Mouse (Mus musculus) spleen, postnatal 36 days (tissue): ENCODE data around the gene Gm10570.

Experiments
- DNase-seq, 2 experiments: peaks; one replicate each; pipeline ENCODE4 v3.0.0; 2022; ENCODE audit warnings: low spot score in 2 of 2, mixed read lengths in 1 of 2

Gm10570 gene

DNA sequence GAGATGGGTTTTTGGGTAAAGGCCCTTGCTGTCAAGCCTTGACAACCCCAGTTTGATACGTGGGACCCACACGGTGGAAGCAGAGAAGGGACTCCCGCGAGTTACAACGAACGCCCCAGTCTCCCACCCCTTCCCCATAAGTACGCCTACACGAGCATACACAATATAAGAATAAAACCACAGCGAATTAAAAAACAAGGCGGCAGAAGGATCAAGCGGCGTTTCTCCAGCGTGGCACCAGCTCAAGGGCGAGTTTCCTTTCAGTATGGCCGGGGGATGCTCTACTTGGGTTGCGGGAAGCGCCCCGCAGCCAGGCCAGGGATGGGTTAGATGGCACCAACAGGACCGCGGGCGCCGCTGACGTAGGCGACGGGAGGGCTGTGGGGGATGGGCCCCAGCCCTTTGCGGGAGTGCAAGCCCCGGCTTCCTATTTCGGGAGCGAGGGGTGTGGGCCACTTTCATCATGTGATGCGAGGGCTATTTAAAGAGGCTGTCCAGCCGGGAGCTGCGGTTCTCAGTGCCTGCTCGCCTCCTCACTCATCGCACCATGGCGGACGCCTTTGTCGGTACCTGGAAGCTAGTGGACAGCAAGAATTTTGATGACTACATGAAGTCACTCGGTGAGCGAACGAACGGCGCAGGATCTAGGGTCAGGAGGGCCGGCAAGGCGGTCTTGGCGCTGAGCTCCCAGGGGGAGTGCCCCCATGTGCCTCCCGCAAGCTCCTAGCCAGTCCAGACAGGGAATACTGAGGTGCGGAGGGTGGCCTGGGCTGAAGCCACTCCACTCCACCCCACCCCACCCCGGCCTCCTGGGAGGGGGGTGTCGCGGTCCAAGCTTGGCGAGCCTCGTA, at the start of gene Gm10570, which contains the start of gene Fabp3:
Gene Gm10570, minus strand, starts transcription at position 444 of the 851 bp plus-strand sequence.
Gene Fabp3, plus strand, starts transcription at position 365 of the 851 bp plus-strand sequence.
- DNase-seq: no peak

DNA sequence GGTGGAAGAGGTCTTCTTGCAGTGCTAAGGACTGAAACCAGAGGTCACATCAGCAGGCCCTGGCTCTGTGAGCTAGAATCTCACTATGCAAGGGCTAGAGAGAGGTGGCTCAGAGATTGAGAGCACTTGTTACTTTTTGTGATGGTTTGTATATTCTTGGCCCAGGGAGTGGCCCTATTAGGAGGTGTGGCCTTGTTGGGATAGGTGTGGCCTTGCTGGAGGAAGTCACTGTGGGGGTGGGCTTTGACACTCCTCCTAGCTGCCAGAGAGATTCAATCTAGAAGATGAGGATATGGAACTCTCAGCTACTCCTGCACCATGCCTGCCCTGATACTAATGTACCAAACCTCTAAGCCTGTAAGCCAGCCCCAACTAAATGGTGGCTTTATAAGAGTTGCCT, 49.5 kb upstream of the Gm10570 start:
- no peak for DNase-seq

DNA sequence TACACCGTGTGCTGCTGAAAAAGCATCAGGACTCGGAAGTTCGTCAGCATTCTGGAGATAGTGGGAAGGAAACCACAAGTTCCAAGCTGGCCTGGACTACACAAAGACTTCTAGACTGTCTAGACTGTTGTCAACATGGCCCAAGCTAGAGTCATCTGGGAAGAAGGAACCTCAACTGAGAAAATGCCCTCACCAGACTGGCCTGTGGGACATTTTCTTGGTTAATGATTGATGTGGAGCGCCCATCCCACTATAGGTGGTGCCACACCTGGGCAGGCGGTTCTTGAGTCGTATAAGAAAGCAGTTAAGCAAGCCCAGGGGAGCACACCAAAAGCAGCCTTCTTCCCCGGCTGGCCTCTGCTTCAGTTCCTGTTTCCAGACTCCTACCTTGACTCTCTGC, 44.1 kb upstream of the Gm10570 start:
- DNase-seq: no peak

DNA sequence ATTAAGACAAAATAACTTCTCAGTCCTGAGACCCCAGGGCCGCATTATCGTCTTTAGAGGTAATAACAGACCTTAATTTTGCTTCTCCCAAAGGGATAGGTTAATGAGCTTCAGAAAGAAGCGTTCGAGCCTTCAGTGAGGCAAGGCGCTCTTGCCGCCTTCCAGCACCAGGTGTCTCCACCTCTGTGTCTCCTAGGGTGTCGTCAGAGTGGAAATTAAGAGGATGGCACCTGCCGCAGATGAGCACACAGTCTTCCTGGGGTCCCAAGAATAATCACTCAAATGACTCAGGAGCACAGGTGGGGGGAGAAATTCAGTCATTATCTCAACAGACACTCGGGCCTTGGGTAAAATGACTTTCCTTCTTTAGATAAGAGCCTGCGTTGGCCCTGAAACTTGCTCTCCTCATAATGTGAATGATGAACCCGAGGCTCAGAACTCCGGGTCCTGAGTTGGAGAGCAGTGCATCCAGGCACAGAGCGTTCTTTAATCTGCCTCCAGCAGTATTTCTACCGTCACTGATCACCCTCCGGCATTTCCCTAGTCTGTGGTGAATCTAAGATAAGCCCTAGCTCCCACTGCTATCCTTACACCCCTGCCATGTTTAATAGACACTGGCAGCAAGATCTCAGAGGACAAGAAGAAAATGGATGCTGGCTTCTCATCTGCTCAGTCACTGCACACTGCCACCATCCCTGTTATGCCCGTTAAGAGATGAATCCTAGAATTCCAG, 42.4 kb upstream of the Gm10570 start:
- DNase-seq: no peak

DNA sequence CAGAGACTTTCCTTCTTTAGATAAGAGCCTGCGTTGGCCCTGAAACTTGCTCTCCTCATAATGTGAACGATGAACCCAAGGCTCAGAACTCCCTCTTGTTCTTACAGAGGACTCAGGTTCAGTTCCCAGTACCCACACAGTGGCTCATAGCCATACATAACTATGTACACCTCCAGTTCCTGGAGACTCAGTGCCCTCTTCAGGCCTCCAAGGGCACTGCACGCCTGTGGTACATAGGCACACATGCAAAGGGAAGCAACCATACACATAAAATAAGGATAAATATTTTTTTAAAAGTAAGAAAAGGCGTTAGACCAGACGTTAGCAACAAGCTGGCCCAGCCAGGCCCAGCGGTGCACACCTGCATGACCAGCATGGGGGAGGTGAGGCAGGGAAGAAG, 41.2 kb upstream of the Gm10570 start:
- DNase-seq: no peak

DNA sequence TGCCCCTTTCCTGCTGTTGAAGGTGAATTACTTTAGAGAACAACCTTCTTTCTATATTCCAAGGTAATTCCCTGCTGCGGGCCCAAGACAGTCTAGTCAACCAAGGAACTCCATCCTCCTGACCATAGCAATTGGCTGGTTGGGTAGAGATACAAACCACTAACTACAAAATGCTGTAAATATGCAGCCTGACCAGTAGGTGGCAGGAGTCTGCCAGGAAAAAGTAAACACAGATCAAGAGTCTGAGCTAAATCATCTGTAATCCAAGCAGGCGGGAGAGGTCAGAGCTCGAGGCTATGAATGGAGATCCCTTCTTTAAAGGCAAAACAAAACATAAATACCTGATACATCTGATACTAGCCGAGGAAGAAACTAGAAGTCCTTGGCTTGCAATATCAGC, 33.2 kb upstream of the Gm10570 start:
- DNase-seq: peak; percentile 30 to 32

DNA sequence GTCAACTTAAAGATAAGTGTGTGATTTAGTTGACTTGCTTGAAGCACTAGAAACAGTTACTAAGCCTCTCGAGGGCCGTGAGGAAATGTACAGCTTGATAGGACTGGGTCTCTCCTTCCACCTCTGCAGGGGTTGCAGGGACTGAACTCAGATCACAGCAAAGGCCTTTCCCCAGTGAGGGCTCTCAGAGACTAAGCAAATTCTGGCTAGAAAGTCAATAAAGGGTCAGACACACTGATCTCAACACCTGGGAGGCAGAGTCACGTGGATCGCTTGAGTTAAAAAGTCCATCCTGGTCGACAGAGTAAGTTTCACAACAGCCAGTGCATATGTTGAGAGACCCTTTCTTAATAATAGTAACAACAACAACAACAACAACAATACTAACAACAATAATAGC, 27.4 kb upstream of the Gm10570 start:
- no peak for DNase-seq

DNA sequence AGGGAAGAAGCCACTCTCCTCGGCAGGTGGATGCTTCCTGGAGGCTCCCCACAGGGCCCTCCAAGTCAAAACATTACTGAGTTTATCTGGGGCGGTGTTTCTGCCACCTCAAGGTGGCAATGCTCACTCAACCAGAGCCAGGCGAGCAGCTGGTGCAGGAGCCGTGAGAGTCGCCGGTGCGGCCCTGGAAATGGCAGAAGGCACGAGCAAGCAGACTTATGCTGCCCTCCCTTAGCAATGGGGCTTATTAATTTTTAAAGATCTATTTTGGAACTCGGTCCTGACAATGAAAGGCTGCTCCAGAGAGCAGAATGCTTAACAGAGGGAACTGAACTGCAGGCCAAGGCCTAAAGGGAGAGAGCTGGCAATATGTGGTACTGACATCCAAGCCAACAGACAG, 18.9 kb upstream of the Gm10570 start:
- DNase-seq: no peak

DNA sequence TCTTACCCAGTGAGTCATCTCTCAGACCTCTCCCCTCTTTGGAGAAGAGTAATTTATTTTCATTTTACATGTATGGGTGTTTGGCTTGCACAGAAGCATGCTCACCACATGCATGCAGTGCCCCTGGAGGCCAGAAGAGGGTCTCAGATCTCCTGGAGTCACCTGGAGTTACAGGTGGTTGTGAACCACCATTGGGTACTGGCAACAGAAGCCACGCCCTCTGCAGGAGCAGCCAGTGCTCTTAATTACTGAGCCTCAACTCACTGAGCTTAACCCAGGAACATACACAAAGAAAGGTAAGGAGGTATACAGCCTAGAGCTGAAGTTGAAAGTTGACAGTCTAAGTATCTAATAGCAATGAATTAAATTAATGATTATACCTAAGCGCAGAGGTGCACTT, 17.0 kb upstream of the Gm10570 start:
- DNase-seq: no peak

DNA sequence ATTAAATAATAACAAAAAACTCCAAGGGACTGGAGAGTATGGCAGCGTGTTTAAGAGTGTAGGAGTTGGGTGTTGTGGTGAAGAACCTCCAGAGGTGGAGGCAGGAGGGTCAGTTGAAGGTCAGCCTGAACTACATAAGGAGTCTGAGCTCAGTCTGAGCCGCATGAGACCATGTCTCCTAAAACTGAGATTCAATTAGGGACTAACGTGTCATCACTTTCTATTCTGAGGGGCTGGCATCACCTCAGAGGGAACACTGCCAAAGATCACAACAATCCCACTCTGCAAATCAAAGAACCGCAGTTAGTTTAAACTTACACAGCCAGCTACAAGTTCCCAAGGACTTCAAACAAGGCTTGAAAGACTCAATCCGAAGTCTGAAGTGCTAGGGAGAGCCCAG, 15.1 kb upstream of the Gm10570 start:
- no peak for DNase-seq

DNA sequence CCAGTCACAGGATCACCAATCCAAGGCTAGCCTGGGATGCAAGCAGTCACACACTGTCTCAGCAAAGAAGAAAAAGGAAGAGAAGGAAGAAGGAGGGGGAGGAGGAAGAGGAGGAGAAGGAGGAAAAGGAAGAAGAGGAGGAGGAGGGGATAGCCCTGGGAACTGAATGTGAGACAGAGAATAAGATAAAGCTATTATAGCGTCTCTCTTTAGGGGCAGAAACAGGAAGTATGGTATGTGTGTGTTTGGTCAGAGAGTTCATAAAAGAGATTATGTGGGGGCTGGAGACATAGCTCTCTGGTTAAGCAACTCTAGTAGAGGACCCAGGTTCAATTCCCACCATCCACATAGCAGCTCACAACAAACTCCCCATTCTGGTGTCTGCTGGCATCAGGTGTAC, 14.7 kb upstream of the Gm10570 start:
- no peak for DNase-seq

DNA sequence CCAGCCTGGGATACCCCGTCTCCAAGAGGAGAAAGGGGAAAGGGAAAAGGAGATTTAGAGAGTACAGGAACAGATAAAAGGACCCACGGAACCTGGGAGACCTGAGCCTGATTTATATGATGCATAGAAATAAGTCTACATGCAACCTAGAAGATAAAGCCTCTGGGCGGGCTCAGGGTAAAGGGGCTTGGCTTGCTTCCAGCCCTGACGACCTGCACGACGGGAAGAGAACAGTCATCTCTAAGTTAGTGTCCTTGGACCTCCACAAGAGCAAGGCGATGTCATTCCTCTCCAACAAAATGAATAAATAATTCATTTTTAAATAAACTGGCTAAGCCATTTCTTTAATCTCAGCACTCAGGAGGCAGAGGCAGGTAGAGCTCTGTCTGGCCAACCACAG, 14.1 kb upstream of the Gm10570 start:
- DNase-seq: no peak

DNA sequence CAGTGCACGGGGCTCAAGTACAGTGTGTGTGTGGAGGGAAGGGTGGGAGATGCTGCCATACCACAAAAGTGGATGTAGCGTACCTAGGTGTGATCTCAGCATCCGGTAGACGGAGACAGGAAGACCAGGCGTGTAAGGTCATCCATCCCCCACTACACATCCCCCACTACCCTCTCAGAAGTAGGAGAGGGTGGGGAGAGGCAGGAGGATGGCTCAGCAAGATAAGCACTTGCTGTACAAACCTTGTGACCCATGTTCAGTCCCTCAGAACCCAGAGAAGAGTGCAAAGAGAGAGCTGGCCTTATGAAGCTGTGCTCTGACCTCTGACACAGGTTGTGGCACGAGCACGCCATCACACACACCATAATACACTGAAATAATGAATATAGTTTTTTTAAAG, 13.2 kb upstream of the Gm10570 start:
- DNase-seq: no peak

DNA sequence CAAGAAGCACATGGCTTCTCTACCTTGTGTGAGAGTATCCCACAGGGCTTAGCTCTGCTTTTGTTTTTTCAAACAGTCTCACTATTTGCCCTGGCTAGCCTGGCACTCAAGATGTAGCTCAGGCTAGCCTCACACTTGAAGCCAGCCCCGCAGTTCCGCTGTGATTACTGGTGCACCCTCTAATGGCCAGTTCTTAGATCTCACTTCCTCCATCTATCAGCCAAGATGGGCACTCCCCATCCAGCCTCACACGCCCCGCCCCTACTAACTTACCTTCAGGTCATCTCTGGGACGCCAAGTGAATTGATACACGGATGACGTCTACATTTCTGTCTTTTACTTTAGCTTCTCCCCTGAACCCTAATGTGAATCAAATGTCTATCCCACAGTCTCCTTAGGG, 11.1 kb upstream of the Gm10570 start:
- DNase-seq: no peak

DNA sequence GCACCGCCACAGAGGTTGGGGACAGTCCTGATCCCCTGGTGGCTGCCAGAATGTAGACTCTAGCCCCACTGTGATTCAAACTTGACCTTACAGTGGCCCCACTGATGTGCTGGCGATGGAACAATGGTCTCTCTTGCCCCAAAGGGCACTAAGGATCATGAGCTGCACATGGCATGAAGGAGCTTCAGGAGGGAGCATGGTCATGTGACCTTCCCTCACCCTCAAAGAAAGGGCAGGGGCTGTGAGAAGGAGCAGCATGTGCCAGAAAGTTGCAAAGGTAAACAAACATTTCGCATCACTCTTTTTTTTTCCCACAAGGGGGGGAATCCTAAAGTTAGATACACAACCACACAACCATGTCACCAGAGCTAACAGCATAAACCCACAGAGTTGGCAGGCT, 9.6 kb upstream of the Gm10570 start:
- no peak for DNase-seq

DNA sequence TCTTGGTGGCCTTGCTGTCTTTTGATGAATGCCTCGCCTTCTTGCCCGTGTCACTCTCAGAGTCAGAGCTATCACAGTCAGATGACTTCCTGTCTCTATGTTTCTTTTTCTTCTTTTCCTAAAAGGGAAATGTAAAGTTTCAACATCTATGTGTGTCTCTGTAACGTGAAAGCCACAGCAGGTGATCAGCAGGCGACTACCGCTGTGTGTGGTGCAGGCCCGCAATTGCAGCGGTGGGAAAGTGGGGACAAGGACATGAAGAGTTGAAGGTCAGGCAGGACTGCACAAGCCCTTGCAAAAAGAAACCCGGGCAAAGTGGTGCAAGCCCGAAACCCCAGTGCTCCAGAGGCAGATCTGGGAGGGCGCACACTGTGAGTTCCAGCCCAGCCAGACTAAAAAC, 8.2 kb upstream of the Gm10570 start:
- no peak for DNase-seq

DNA sequence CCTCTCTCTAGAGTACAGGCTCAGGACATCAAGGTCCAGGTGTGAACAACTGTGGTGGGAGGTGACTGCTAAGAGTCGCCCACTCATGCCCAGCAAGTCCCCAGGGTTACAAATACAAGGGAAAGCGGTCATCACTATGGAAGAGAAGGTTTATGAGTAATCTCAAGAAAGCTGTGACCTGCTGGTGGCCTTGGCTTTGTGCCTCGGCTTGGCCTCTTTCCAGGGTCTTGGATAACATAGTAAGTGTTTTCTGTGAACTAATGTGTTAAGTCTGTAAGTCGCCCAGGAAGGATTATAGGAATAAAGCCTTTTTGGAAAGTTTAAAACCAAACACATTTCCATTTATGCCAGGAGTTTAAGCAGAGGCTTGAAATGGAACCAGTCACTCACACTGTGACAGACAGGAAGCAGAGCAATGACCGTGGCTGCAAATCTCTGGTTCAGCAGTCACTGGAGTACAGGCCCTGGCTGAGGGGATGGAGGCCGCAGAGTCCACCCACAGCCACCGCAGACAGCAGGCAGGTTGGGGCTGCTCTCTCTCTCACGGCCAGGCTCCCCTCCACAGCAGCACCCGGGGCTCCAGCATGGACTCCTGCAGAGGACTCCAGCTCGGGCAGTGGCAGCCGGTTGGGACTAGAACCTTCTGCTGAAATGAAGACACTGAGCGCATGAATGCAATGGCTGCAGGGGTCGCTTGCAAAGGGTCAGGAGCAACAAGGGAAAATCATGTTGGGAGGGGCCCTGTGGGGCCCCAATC, 7.5 kb upstream of the Gm10570 start:
- DNase-seq: no peak

DNA sequence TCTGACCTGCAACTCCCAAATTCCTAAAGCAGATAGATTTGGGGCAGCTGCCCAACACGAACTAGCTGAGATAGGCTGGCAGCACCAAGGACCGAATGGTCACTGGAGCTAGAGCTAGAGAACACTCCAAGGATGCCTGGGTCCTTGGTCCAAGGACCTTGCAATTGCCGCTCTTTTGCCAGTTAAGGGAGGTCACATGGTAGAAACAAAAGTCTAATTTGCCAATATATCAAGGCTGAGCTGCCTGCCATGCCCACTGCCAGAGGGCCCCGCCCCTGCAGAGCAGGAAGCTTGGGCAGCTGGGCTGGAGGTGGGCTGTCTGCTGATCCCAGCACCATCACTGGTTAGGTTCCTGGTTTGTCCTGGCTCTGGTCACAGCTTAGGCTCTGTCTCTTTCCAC, 5.1 kb upstream of the Gm10570 start:
- DNase-seq: no peak

DNA sequence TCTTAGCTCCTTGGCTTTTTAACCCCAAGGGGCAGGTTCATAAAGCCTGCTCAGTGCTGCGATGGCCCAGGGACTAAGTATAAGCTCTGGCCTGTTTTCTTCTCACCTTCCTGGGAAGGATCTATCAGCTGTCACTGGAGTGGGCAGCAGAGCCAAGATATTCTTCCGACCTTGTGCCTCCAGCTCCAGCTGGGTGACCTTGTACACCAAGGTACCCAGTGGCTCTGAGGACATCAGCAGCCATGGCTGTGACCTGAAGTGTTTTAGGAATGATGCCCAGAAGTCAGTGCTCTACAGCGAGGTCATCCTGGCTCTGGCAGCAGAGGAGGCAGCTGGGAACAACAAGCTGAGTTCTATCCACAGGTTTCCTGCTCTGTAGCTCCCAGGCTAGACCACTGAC, 4.1 kb upstream of the Gm10570 start:
- DNase-seq: no peak

DNA sequence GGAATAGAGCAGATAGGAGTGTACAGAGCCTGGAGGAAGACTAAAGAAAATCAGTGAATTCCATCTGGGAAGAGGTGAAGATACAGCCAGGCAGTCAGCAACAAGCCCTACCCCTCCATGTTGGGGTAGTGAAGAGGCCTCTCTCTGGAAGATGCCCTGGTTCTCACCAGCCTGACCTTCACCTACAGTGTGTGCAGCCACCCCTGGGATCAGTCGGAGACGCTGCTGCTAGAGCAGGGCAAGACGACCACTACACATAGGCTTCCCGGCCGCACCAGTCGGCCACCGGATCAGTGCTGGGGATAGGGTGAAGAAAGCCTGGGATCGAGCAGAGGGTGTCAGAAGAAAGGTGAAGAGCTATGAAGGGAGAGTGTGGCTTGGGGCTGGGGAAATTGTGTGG, 780 bp upstream of the Gm10570 start:
- DNase-seq: no peak

DNA sequence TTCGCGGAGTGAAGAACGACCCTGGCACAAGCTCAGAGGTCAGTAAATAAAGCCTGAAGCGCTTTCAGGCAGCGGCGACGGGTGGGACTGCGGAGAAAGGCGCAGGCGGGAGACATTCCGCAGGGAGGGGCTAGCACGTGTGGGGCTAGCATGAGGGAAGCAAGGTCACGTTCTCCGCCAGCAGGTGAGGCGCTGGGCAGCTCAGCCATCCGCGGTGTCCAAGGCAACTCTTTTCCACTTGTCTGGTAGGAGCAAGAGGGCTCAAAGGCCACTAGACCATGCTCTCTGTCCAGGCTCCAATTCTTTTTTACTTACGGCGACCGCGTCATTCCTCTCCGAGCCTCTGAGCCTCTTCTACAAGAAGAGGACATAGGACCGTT, 633 bp downstream of the Gm10570 start:
- no peak for DNase-seq

DNA sequence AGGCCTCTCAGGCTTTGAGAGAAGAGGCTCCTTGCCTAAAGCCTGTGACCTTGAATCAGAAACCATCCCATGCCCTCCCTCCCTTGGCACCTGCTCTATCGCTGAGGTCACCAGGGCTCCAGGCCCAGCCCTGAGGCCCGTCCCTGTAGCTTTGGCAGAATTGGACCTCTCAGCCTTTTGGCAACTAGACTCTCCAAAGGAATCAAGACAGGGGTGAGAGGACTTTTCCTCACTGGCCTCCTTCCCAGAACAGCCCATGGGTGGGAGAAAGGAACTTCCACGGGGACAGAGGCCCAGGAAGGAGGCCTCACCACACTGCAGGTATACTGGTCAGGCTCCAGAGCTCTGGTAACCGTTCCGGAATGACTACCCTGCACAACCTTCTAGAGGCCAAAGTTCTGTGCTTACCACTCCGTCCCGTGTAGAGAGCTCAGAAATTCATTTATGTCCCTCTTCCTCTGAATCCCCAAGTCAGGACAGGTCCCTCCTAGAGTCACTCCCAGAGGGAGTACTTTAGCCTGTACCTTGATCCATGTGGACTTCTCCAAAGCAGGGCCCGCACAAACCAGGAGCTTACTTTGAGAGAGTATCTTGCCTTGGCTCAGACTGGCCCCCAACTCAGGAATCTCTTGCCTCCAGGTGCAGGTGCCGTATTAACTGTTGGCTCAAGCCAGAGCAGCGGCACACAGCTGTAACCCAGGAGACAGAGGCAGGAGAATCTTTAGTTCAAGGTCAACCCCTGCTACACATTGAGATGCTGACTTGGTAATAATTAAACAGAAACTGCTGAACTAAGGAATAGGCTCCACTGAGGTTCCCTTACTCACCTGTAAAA, 1.5 kb downstream of the Gm10570 start:
- DNase-seq: no peak
